Mouse (Mus musculus) mature B cell (primary cell): ENCODE measurements around the gene Kpna7.
"Not testable (repeated sequence)": the region's sequence is repeated elsewhere in the genome, so short reads cannot be mapped to it uniquely, and the experiment has no call there.

Experiments used
- in situ Hi-C: fragments of 300-500 bp; cut with MboI; formaldehyde crosslinking; loops from 2 replicates; pipeline ENCODE4 v1.14.3; 2019

The Kpna7 gene

DNA sequence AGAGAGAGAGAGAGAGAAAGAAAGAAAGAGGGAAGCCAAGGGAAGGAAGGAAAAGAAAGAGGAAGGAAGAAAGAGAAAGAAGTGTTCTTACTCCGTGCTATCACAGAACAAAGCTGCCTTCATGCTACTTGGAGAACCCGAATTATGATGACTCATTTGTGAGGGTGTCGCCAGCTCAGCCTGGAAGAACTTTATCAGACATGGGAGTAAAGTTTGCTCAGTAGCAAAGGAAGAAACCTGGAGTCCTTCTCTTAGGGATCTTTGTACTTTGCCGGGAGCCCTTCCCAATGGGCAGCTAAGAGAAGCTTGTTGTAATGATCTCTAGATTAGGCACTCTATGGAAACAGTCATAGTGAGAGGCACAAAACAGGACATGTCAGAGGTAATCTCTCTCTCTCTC lies 18.9 kb upstream of the Kpna7 start:
- in situ Hi-C loops = no loop called here

DNA sequence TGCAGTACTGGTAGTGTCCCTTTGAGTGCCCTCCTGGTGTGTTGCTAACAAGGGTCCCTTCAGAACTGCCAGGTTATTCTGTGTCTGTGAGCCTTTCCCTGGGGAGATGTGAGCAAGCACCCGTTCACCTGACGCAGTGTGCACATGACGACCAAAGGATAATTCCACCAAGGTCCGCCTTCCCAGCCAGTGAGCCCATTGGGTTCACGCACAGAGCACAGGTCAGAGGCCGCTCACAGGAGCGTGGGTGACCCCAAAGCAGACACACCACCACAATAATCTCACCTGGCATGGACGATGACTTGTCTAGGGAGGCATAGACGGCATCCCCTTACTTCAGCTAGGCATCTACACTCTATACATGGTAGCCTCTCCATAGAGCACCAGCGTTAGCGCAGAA lies 17.6 kb upstream of the Kpna7 start:
- in situ Hi-C loops = not testable (repeated sequence)

DNA sequence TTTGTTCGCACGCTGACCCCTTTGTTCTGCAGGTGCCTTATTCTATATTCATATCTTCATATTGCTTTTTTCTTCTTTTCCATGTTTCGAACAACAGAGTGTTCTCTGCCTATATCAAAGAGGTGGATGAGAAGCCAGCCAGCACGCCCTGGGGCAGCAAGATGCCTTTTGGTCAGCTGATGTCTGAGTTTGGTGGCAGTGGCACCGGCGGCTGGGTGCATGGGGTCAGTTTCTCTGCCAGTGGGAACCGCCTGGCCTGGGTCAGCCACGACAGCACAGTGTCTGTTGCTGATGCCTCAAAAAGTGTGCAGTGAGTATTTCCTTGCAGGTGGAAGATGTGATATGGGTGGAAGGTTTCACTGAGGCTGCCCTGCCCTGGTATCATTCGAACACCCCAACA lies 17.1 kb upstream of the Kpna7 start:
- in situ Hi-C loops = no loop called here

DNA sequence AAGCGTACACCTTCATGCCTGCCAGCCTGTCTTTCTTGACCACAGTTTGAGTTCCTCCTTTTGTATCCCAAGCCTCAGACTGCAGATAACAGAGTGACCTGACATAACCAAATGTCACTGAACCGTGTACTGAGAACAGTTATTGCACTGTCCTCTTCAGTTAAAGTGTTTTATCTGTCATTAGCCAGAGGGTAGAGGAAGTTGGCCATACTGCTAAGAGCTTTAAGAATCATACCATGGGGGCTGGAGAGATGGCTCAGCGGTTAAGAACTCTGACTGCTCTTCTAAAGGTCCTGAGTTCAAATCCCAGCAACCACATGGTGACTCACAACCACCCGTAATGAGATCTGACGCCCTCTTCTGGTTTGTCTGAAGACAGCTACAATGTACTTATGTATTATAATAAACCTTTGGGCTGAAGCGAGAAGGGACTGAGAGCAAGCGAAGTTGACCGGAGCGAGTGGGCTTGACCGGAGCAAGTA lies 14.6 kb upstream of the Kpna7 start:
- in situ Hi-C loops = no loop called here

DNA sequence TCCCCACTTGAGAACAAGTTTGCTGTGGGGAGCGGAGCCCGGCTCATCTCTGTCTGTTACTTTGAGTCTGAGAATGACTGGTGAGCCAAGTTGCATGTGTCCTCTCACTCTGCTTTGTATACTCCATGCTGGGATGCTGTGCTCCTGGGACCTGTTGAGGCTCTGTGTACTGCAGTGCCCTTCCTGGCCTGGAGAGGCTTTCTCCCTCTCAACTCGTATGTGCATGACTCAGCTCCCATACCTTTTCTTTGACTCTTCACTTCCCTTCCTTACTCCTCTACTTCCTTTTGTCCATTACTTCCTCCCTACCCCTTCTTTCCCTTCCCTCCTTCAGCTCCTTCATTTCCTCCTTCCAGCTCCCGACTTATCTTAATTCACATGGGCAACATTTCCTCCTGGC lies 12.4 kb upstream of the Kpna7 start:
- in situ Hi-C loops = no loop called here

DNA sequence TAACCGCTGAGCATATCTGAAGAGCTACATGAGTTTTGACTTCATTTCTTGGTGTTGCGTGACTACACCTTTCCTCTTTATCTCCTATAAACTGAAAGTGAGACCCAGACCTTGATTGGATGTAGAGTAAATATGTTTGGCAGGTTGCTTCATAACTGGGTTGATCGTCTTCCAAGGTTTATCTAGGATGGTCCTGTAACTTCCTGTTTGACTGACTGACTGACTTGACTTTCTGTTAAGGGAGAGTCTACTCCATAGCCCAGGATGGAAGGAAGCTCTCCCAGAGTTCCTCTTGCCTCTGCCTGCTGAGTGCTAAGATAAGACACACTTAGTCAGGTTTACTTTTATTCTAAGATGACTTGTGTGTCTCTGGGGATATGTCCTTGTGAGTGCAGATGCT lies 6.0 kb upstream of the Kpna7 start:
- in situ Hi-C loops = no loop called here

DNA sequence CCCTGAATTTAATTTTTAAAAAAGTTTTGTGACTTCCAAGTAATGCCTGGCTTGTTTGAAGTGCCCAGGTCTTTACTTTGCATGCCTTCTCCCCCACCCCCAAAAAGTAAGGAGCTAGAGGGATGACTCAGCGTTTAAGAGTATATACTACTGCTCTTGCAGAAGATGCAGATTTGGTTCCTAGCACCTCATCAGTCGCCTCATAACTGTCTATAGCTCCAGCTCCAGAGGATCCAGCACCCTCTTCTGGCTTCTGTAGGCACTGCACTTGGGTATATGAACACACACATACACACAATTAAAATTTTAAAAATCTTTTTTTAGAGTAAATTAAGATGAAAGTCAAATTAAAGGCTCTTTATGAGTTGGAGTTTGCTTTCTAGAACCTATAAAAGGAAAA lies 4.4 kb upstream of the Kpna7 start:
- in situ Hi-C loops = no loop called here

DNA sequence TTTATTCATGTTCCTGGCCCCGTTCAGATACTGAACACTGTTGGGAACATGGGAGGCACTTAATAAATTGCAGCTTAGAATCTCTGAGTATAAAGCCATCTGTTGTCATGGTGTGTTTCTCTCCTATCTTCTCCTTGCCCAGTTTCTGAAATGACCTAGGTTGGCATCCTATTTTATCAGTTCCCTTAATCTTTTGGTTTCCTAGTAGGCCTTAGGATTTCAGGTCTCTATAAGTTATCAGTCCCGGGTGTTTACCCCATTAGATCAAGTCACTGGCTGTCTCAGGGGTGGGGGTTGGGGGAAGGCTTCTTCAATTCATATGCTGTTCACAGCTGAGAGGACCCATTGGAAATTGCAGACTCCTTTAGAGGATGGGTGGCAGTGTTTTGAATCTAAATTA lies 992 bp upstream of the Kpna7 start:
- in situ Hi-C loops = no loop called here

DNA sequence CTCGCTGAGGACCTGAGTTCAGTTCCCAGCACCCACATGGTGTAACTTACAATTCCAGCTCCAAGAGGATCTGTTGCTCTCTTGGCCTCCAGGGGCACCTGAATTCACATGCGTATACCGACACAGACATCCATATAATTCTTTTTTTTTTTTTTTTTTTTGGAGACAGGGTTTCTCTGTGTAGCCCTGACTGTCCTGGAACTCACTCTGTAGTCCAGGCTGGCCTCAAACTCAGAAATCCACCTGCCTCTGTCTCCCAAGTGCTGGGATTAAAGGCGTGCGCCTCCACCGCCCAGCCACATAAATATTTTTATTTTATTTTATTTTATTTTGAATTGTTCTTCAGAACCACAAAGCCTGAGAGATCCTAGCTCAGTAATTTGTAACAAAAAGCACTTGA lies 629 bp downstream of the Kpna7 start:
- in situ Hi-C loops = not testable (repeated sequence)

DNA sequence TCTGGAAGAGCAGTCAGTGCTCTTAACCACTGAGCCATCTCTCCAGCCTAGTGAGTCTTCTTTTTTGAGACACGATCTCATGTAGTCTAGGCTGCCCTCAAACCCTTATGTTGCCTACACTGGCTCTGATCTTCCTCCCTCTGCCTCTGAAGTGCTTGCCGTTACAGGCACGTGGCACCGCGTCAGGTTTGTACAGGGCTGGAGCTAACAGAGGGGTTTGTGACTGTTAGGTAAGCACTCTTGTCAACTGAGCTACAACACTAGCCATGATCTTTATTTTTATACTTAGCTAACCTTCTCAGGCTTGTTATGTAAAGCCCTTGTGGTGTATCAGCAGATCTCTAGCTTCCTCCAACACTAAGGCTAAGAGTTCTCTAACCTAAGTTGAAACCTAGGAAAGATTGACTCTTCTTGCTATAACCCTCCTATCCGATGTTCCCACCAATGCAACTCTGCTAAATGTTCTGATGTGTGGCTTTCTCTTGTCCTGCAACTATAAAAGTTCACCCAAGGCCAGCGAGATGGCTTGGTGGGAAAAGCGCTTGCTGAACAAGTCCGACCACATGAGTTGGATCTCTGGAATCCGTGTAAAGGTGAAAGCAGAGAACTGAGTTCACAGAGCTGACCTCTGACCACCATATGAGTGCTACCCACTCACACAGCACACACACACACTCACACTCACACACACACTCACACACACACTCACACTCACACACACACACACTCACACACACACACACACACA lies 1.8 kb downstream of the Kpna7 start:
- in situ Hi-C loops = no loop called here

DNA sequence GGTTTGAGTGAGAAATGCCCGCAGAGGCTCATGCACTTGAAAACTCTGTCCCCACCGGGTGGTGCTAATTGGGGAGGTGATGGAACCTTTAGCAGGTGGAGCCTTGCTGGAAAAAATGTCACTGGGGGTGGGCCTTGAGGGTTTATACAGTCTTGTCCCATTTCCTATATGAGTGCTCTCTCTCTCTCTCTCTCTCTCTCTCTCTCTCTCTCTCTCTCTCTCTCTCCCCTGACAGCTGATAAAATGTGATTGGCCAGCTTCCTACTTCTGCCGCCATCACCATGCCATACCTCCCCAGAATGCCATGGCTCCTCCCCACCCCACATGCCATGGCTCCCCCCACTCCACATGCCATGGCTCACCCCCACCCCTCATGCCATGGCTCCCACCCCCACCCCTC lies 8.7 kb downstream of the Kpna7 start:
- in situ Hi-C loops = no loop called here

DNA sequence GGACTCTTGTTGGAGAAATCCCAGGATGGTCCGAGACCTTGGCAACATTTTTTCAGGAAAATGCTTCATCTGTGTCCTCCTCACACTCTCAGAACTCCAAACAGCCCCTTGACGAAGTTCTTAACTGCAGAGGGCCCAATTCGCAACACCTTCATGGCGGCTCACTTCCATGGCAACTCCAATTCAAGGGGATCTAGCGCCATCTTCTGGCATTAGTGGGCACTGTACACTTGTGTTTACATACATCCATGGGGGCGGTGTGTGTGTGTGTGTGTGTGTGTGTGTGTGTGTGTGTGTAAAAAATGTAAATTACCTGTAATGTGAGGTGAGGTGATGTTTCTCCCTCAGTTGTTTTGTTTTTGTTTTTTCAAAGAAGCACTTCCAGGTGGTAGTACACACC lies 12.5 kb downstream of the Kpna7 start:
- in situ Hi-C loops = no loop called here

DNA sequence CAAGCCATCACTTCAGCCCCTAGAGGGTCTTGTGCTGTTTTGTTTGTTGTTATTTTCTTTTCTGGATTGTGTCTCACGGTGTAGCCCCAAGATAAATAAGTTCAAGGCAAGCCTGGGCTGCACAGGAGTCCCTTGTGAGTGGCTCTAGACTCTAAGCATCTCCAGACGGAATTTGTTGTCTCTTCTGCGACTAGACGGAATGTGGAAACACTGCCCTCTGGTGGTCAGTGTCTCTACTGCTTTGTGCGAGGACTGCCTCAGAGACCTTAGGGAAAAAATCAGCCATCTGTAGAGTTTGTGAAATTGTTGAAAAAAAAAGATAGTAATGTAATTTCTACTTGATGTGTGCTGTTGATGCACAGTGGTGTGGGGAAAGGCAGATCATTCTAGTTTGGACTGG lies 14.1 kb downstream of the Kpna7 start:
- in situ Hi-C loops = no loop called here

DNA sequence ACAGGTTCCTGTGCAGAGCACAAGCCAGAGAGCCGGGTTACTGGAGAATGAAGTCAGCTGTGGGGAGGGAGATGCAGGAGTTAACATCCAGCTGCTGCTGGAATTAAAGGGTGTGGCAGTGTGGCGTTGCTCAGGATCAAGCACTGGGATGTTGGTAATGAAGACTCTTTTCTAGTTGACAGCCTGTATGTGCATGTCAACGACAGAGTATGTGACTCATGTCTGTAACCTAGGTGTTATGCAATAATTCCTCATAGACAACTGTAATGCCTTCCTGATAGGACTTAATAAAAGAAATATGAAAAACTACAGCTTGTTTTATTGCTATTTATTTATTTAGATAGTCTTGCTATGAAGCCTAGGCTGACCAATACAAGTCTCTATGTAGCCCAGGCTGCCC lies 15.0 kb downstream of the Kpna7 start:
- in situ Hi-C loops = no loop called here

DNA sequence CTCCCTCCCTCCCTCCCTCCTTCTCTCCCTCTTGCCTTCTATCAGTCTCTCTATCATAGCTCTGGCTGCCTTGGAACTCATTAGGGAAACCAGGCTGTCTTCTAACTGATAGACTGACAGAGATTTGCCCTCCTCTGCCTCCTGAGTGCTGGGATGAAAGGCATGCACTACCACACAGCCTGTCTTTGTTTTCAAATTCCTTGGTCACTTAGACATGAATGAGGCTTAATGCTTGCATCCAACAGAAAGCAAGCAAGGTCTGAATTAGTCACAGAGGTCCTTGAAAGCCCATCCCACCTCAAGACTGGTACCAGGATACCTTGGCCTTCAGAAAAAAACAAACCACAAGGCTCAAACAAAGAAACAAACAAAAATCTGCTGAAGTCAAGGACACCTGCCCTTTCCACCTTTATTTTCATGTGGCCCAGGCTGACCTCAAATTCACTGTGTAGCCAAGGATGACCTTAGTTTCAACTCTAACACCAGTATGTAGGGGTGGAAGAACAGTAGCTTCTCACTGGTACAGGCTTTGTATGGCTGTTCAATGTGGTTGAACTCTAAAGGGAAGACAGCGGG lies 19.0 kb downstream of the Kpna7 start:
- in situ Hi-C loops = no loop called here

DNA sequence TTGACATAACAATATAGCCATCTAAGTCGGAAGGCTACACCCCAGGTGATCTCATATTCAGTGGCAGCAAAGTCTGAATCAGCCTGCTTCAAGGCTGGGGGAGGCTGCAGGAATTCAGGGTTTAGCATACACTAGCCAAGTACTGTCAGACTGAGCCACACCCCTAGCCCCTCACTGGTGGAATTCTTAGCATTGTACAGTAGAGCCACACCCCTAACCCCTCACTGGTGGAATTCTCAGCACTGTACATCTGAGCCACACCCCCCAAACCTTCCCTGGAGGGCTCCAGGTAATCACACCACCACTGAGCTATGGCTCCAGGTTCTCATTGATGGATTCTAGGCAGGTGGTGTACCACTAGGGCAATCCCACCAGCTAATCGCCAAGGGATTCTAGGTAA lies 24.3 kb downstream of the Kpna7 start:
- in situ Hi-C loops = no loop called here

DNA sequence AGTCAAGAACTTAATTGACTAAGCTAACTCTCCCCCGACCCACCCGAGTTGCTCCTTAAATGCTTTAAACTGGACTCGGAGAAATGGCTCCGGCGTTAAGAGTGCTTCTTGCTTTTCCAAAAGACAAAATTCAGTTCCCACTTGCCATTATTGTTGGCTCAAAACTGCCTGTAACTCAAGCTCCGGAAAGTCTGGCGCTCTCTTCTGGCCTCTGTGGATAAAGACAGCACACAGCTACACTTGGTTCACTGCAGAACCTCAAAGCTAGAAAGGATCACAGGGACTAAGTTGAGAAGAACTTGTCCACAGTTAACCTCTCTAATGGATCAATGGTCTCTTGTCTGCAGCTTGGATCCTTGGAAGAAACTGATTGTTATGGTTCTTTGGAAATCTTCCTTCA lies 25.1 kb downstream of the Kpna7 start:
- in situ Hi-C loops = no loop called here

DNA sequence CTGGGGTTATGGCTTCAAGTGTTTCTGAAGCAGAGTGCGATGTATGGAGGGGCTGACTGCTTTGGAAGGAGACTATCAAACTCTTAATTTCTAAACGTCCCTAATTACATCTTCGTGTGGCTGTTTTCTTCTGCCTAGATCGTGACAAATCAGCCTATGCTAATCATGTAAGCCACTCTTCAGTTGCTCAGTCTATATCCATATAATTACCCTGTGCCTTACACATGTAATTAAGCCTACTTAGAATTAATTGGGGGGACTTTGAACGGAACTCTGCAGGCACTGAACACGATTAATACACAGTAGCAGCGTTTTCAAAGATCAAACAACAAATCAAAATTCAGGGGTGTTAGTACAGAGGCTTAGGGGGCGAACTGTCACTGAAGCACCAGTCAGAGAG lies 25.9 kb downstream of the Kpna7 start:
- in situ Hi-C loops = no loop called here

DNA sequence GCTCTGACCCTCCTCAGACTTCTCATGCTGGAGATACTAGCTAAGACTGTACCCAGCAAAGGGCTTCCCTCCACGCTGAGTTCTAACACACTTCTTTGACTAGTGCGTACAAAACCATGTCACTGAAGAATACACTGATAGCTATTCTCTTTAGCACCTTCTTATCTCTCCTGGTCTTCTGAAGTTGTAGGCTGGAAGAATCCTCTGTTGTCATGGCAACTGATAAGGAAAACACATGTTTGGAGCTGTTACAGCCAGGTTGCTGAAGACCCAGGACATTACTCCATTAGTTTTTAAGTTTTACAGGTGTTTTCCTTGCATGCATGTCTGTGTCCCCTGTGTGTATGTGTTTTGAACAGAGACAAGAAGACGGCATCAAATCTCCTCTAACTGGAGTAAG lies 29.6 kb downstream of the Kpna7 start:
- in situ Hi-C loops = not testable (repeated sequence)

DNA sequence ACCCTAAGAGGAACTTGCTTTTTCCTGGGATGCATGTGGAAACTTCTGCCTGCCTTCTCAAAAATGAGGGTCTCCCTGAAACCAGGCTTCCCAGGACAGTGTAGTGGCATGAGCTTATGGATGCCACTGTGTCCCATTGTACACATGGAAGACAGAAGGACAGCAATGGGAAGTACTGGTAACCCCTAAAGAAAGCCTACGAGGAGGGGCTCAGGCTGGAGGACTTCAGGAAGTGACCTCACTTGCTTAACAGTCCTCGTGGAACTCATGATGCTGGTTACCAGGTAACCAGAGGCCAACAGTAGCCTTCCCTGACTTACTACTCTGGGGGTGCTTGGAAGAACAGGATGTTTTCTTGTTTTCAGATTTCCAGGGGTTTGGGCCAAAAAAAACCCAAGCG lies 41.1 kb downstream of the Kpna7 start, which contains the start of gene 1700018F24Rik:
Gene 1700018F24Rik, plus strand, starts transcription at position 301 of the 400 bp plus-strand sequence.
- in situ Hi-C loops = not testable (repeated sequence)

DNA sequence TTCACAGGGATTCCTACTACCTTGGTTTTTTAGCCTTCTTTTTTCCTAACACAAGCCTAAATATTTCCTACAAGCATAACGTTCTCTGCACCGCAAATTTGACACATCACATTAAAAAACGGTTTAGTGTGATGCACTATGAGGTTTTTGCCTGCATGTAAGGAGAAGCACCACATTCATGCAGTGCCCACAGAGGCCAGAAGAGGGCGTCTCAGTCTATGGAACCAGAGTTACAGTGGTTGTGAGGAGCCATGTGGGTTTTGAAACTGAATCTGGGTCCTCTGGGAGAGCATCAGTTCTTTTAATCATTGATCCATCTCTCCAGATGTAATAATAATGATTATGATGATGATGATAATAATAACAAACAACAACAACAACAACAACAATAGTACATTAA lies 42.2 kb downstream of the Kpna7 start:
- in situ Hi-C loops = no loop called here

DNA sequence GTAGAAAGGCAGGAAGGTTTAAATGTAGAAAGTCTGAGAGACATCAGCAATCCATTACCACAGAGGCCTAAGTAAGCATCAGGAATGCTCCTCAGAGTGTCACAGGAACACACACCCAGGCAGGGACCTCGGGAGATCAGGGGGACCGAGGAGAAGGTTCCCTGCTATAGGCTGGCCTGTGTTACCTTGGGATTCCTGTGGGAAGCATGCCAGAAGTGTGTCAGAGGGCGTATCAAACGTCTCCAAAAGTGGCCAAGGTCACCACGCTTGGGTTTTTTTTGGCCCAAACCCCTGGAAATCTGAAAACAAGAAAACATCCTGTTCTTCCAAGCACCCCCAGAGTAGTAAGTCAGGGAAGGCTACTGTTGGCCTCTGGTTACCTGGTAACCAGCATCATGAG lies 51.4 kb downstream of the Kpna7 start, which contains the start of gene Gm4871:
Gene Gm4871, minus strand, starts transcription at position 364 of the 400 bp plus-strand sequence.
- in situ Hi-C loops = not testable (repeated sequence)

DNA sequence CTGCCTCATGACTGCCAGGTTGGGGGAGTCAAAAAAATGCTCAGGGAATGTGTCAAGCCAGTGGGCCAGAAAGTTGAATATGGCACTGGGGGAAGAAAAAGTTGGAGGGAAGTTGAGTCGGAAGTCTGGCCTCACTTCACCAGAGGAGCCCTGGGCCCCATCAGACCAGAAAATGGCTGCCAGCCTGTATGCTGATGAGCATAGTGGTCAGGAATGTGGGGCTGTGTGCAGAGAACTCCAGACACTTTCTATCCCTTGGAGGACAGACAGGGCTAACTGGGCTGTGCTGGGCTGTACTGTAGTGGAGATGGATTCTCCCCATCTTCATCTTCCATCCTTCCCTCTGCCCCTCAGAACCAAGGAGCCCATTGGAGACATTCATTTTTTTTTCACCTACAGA lies 53.4 kb downstream of the Kpna7 start:
- in situ Hi-C loops = not testable (repeated sequence)

DNA sequence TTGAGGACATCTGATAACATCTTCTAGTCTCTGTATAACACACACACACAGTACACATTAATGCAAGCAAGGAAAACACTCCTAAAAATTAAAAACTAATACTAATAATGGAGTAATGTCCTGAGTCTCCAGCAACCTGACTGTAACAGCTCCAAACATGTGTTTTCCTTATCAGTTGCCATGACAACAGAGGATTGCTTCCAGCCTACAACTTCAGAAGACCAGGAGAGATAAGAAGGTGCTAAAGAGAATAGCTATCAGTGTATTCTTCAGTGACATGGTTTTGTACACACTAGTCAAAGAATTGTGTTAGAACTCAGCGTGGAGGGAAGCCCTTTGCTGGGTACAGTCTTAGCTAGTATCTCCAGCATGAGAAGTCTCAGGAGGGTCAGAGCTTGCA lies 63.1 kb downstream of the Kpna7 start:
- in situ Hi-C loops = not testable (repeated sequence)
